Mouse (Mus musculus) heart, adult 18-20 months (tissue): ENCODE results near the gene Gm9495. TPM values are rescaled to one million over a fixed set of nuclear protein-coding genes. Genes with fewer than 3 reads are reported as not detected.
"Not testable (repeated sequence)": the region's sequence is repeated elsewhere in the genome, so short reads cannot be mapped to it uniquely, and the experiment has no call there.

Source experiments
- DNase-seq, 2 experiments: peaks; one replicate each; pipeline ENCODE4 v3.0.0; 2021 to 2022; ENCODE audit warnings: mixed read lengths in 1 of 2
- long read RNA-seq, 2 experiments: library from polyadenylated mRNA; stranded (forward); transcript quantifications; one replicate each; pipeline ENCODE4 v2.0.0; 2021
- total RNA-seq, 2 experiments: library from RNA; stranded (reverse); gene quantifications; 2 replicates each; pipeline ENCODE4 v1.2.3; 2021

The Gm9495 gene
- total RNA-seq: under 1 TPM in 1 of 2 experiments, not detected in 1; 0.18 TPM
- long read RNA-seq, experiment 1: 0 reads
- long read RNA-seq, experiment 2: 0 reads

GRCm38 (mm10) chr8:69453465-69453864 lies at the start of gene Gm9495:
Gm9495 (minus strand) TSS chr8:69453565.
- DNase-seq: not testable (repeated sequence)

- not testable (repeated sequence) for DNase-seq
Measured at GRCm38 (mm10) chr8:69474946-69475345, 21.6 kb upstream of the Gm9495 start.

- not testable (repeated sequence) for DNase-seq
Measured at GRCm38 (mm10) chr8:69420018-69420417, 33.3 kb downstream of the Gm9495 start.

GRCm38 (mm10) chr8:69414326-69414725 lies 39.0 kb downstream of the Gm9495 start:
- no peak for DNase-seq

- DNase-seq: no peak
Measured at GRCm38 (mm10) chr8:69404768-69405167, 48.6 kb downstream of the Gm9495 start.

- DNase-seq: no peak
Measured at GRCm38 (mm10) chr8:69399956-69400443, 53.4 kb downstream of the Gm9495 start.

GRCm38 (mm10) chr8:69399181-69399955 lies 54.0 kb downstream of the Gm9495 start:
- peak; percentile 72 to 77 for DNase-seq

- peak in 1 of 2 experiments; percentile 8 for DNase-seq
Measured at GRCm38 (mm10) chr8:69396196-69396595, 57.2 kb downstream of the Gm9495 start.

GRCm38 (mm10) chr8:69395050-69395789 lies 58.1 kb downstream of the Gm9495 start:
- DNase-seq: peak; percentile 93 to 95

- no peak for DNase-seq
Measured at GRCm38 (mm10) chr8:69384361-69384760, 69.0 kb downstream of the Gm9495 start.

Other genes with a start within 250 kb of the Gm9495 start
- 1 to 10 TPM; 9.1 to 9.8 TPM for gene Zfp930, start 244.5 kb downstream of the Gm9495 start, total RNA-seq
- 1 to 10 TPM in 1 of 2 experiments, under 1 TPM in 1; 0.74 to 1.2 TPM for gene D130040H23Rik, start 182.5 kb downstream of the Gm9495 start, total RNA-seq
- not detected for gene Gm7697, start 69.4 kb upstream of the Gm9495 start, total RNA-seq
- 1 to 10 TPM; 6.2 to 7.0 TPM for gene Zfp868, start 172.0 kb upstream of the Gm9495 start, total RNA-seq
- 1 to 10 TPM; 1.2 to 1.4 TPM for gene Zfp964, start 200.9 kb upstream of the Gm9495 start, total RNA-seq